Mouse (Mus musculus): ENCODE data around the gene Clock. TPM values are rescaled to one million over a fixed set of nuclear protein-coding genes. Genes with fewer than 3 reads are reported as not detected.

Clock gene
- polyA plus RNA-seq, 1 experiment from 2014 or later = 7.9 TPM

DNA sequence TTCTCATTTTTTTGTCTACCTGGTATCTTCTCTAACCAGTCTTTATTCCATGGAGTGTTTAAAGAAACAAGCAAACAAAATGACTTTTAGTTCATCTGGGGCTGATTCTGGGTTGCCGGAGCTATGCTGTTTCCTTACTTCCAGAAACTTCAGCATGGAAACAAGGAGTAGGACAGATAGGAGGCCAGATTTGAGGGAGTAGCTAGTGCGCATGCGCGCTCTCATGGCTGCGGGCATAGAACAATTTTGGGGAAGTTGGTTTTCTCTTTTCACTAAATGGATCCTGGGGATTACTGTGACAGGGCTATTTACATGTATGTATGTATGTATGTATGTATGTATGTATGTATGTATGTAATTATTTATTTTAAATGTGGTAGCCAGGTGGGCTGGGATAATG is 125.4 kb downstream of the Clock start:
- 99% methylated on average over 5 of the region's 5 CpGs for WGBS

GRCm38 (mm10) chr5:76177664-76178063 is 126.9 kb downstream of the Clock start:
- Histone ChIP-seq H3K4me1 (replicated peaks; ENCODE audit: insufficient read depth, low read length) (no peaks in the 10 kb centered on the region), H3K36me3 (ENCODE audit: insufficient read depth, low read length) (no peaks in the 10 kb centered on the region), H3K27ac (no peak overlapping the region), H3K9ac (ENCODE audit: low read depth, low read length) (no peak overlapping the region), H3K27me3 (ENCODE audit: insufficient read depth, low read length) (no peaks in the 10 kb centered on the region), H3K4me2 (ENCODE audit: low read length) (no peak overlapping the region), H3K9me3 (replicated peaks; ENCODE audit: low read length) (no peaks in the 10 kb centered on the region), H3K4me3 (replicated peaks; ENCODE audit: low read depth, low read length) (no peak overlapping the region)
- no peak for DNase-seq (ENCODE audit: low spot score)
- 82% methylated on average over 7 of the region's 7 CpGs for WGBS
- TF ChIP-seq CTCF (IDR thresholded peaks at IDR 0.05; ENCODE audit: low read depth) = no peak
- ATAC-seq (replicated peaks; ENCODE audit: low FRiP score, low read depth) = no peak

More for the DNA sequence above, 125.4 kb downstream of the Clock start:
- Histone ChIP-seq H3K27me3 (ENCODE audit: insufficient read depth, low read length) (no peaks in the 10 kb centered on the region), H3K27ac (no peak overlapping the region), H3K9me3 (replicated peaks; ENCODE audit: low read length) (no peaks in the 10 kb centered on the region), H3K4me1 (replicated peaks; ENCODE audit: insufficient read depth, low read length) (no peaks in the 10 kb centered on the region), H3K4me2 (ENCODE audit: low read length) (no peak overlapping the region), H3K9ac (ENCODE audit: low read depth, low read length) (no peak overlapping the region), H3K36me3 (ENCODE audit: insufficient read depth, low read length) (no peaks in the 10 kb centered on the region), H3K4me3 (replicated peaks; ENCODE audit: low read depth, low read length) (no peak overlapping the region)
- TF ChIP-seq CTCF (IDR thresholded peaks at IDR 0.05; ENCODE audit: low read depth) = no peak
- ATAC-seq (replicated peaks; ENCODE audit: low FRiP score, low read depth) = no peak
- DNase-seq (ENCODE audit: low spot score) = no peak

- H3K4me3 ChIP-seq (replicated peaks; ENCODE audit: low read depth, low read length) = no peak overlapping the region
- no peak for TF ChIP-seq CTCF (IDR thresholded peaks at IDR 0.05; ENCODE audit: low read depth)
- H3K9ac ChIP-seq (ENCODE audit: low read depth, low read length) = no peak overlapping the region
- DNase-seq (ENCODE audit: low spot score) (no peak), ATAC-seq (replicated peaks; ENCODE audit: low FRiP score, low read depth) (no peak)
- no peak overlapping the region for H3K4me2 ChIP-seq (ENCODE audit: low read length)
- WGBS = 59% methylated on average over 11 of the region's 11 CpGs
- H3K27me3 ChIP-seq (ENCODE audit: insufficient read depth, low read length) = no peaks in the 10 kb centered on the region
- no peaks in the 10 kb centered on the region for H3K4me1 ChIP-seq (replicated peaks; ENCODE audit: insufficient read depth, low read length)
- H3K9me3 ChIP-seq (replicated peaks; ENCODE audit: low read length) = no peaks in the 10 kb centered on the region
- H3K36me3 ChIP-seq (ENCODE audit: insufficient read depth, low read length) = no peaks in the 10 kb centered on the region
- H3K27ac ChIP-seq = no peak overlapping the region
Observed at GRCm38 (mm10) chr5:76176841-76177240, 127.8 kb downstream of the Clock start.

- H3K27ac ChIP-seq = no peak overlapping the region
- WGBS = 36% methylated on average over 3 of the region's 3 CpGs
- no peak overlapping the region for H3K4me3 ChIP-seq (replicated peaks; ENCODE audit: low read depth, low read length)
- H3K27me3 ChIP-seq (ENCODE audit: insufficient read depth, low read length) = no peaks in the 10 kb centered on the region
- no peaks in the 10 kb centered on the region for H3K36me3 ChIP-seq (ENCODE audit: insufficient read depth, low read length)
- no peak overlapping the region for H3K9ac ChIP-seq (ENCODE audit: low read depth, low read length)
- no peaks in the 10 kb centered on the region for H3K9me3 ChIP-seq (replicated peaks; ENCODE audit: low read length)
- no peak for DNase-seq (ENCODE audit: low spot score)
- ATAC-seq (replicated peaks; ENCODE audit: low FRiP score, low read depth) = no peak
- TF ChIP-seq CTCF (IDR thresholded peaks at IDR 0.05; ENCODE audit: low read depth) = no peak
- H3K4me2 ChIP-seq (ENCODE audit: low read length) = no peak overlapping the region
- H3K4me1 ChIP-seq (replicated peaks; ENCODE audit: insufficient read depth, low read length) = no peaks in the 10 kb centered on the region
Observed at GRCm38 (mm10) chr5:76176411-76176810, 128.2 kb downstream of the Clock start.

DNA sequence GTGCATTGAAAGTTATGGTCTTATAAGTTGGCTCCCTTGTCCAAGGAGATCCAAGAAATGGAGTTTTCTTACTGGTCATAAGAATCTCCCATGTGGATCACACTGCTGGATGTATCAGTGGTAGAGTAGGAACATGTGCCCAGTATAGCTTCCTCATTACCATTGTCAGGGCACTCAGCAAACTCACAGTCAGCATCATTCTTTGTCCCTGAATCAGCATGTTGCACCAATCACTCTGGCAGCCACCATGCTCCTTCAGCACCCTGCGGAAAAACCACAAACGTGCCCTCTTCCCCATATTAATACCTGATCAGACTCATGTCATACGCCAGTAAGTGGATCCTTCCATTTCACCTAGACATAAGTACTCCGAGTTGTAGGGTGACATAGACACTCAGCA is 129.5 kb downstream of the Clock start:
- Histone ChIP-seq H3K27ac (no peak overlapping the region), H3K4me2 (ENCODE audit: low read length) (no peak overlapping the region), H3K9ac (ENCODE audit: low read depth, low read length) (no peak overlapping the region), H3K27me3 (ENCODE audit: insufficient read depth, low read length) (no peaks in the 10 kb centered on the region), H3K36me3 (ENCODE audit: insufficient read depth, low read length) (no peaks in the 10 kb centered on the region), H3K9me3 (replicated peaks; ENCODE audit: low read length) (no peaks in the 10 kb centered on the region), H3K4me1 (replicated peaks; ENCODE audit: insufficient read depth, low read length) (no peaks in the 10 kb centered on the region), H3K4me3 (replicated peaks; ENCODE audit: low read depth, low read length) (no peak overlapping the region)
- no peak for TF ChIP-seq CTCF (IDR thresholded peaks at IDR 0.05; ENCODE audit: low read depth)
- ATAC-seq (replicated peaks; ENCODE audit: low FRiP score, low read depth) = no peak
- WGBS = 95% methylated on average over 4 of the region's 4 CpGs
- DNase-seq (ENCODE audit: low spot score) = no peak

DNA sequence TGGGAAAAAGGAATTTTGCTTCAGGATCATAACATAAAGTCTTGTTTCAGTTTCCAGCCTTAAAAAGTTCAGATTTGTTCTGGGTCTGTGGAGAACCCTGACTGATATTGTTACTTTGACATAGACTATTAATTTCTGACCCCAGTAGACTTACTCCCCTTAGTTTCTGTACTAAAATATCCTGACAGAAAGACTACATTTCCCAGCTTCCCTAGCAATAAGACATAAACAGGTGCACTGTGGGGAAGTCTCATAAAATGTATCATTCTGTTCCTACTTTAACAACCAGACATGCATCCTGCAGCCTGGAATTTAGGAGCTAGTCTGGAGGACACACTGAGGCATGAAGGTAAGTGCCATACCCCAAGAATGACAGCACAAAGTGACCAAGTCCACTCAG is 133.6 kb downstream of the Clock start:
- H3K9ac ChIP-seq (ENCODE audit: low read depth, low read length) = no peak overlapping the region
- no peak overlapping the region for H3K4me2 ChIP-seq (ENCODE audit: low read length)
- no peaks in the 10 kb centered on the region for H3K9me3 ChIP-seq (replicated peaks; ENCODE audit: low read length)
- no peak overlapping the region for H3K4me3 ChIP-seq (replicated peaks; ENCODE audit: low read depth, low read length)
- no peaks in the 10 kb centered on the region for H3K36me3 ChIP-seq (ENCODE audit: insufficient read depth, low read length)
- TF ChIP-seq CTCF (IDR thresholded peaks at IDR 0.05; ENCODE audit: low read depth) = no peak
- no peak for ATAC-seq (replicated peaks; ENCODE audit: low FRiP score, low read depth)
- DNase-seq (ENCODE audit: low spot score) = no peak
- no peak overlapping the region for H3K27ac ChIP-seq
- no peaks in the 10 kb centered on the region for H3K4me1 ChIP-seq (replicated peaks; ENCODE audit: insufficient read depth, low read length)
- no peaks in the 10 kb centered on the region for H3K27me3 ChIP-seq (ENCODE audit: insufficient read depth, low read length)

- no peak for TF ChIP-seq CTCF (IDR thresholded peaks at IDR 0.05; ENCODE audit: low read depth)
- DNase-seq (ENCODE audit: low spot score) = no peak
Observed at GRCm38 (mm10) chr5:76170522-76170921, 134.1 kb downstream of the Clock start.

More at GRCm38 (mm10) chr5:76170522-76170921, 134.1 kb downstream of the Clock start:
- no peak overlapping the region for H3K4me2 ChIP-seq (ENCODE audit: low read length)
- no peak overlapping the region for H3K9ac ChIP-seq (ENCODE audit: low read depth, low read length)
- no peaks in the 10 kb centered on the region for H3K9me3 ChIP-seq (replicated peaks; ENCODE audit: low read length)
- no peaks in the 10 kb centered on the region for H3K4me1 ChIP-seq (replicated peaks; ENCODE audit: insufficient read depth, low read length)
- no peak overlapping the region for H3K27ac ChIP-seq
- no peak overlapping the region for H3K4me3 ChIP-seq (replicated peaks; ENCODE audit: low read depth, low read length)
- H3K36me3 ChIP-seq (ENCODE audit: insufficient read depth, low read length) = no peaks in the 10 kb centered on the region
- ATAC-seq (replicated peaks; ENCODE audit: low FRiP score, low read depth) = no peak
- 82% methylated on average over 4 of the region's 4 CpGs for WGBS
- H3K27me3 ChIP-seq (ENCODE audit: insufficient read depth, low read length) = no peaks in the 10 kb centered on the region

Measured in kidney, postnatal 0 days (tissue).